Mouse (Mus musculus) embryonic stem cell, embryonic (primary cell): Measurements from ENCODE around the gene Exosc5.

Source experiments
- CTCF ChIA-PET, 4 experiments: fragments of 300-600 bp in 2 of 4; fragments of 350-600 bp in 2 of 4; sonication (Branson Sonifier 250); formaldehyde crosslinking; loops; one replicate each; lab custom pipeline; 2022; ENCODE audit warnings: inconsistent platforms in 2 of 4; lab: Charles Lee
- POLR2A ChIA-PET, 4 experiments: fragments of 300-600 bp in 2 of 4; fragments of 350-600 bp in 2 of 4; sonication (Branson Sonifier 250); formaldehyde crosslinking; loops; one replicate each; lab custom pipeline; 2022; ENCODE audit warnings: antibody characterized with exemption in 4 of 4, inconsistent platforms in 1 of 4; lab: Charles Lee

The Exosc5 gene

DNA sequence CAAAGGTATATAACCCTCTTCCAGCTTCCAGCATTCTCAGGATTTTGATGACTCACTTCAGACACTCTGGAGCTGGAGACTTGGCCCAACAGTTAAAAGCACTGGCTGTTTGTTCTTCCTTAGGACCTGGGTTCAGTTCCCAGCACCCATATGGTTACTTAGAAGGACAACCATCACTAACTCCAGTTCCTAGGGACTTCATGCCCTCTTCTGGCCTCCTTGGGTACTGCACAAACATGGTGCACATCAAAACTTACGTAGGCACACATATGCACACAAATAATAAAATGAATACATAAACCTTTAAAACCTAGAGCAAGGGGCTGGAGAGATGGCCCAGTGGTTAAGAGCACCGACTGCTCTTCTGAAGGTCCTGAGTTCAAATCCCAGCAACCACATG, 43.4 kb downstream of the Exosc5 start:
- ChIA-PET CTCF (interaction anchor here in 1 of 4 experiments (0.6 kb wide), 1 partner anchor 293 kb away, joined by 3 read pairs; no protein-coding TSS in a partner anchor), POLR2A (interaction anchor here in 1 of 4 experiments (0.7 kb wide), 1 partner anchor 30 kb away, joined by 3 read pairs; no protein-coding TSS in a partner anchor)

GRCm38 (mm10) chr7:25703793-25704494, 45.0 kb downstream of the Exosc5 start:
- ChIA-PET POLR2A (interaction anchor here in 2 of 4 experiments (0.8 to 1.6 kb wide), 7 partner anchors 9 to 51 kb away, joined by 3 to 6 read pairs (median 4); partner anchors contain the start of genes B9d2 (in 1 of the 2), Ccdc97 (in 1 of the 2), Hnrnpul1 (in 1 of the 2) and Tmem91 (in 1 of the 2)), CTCF (interaction anchor here in 3 of 4 experiments (0.6 to 2.6 kb wide), 12 partner anchors 13 to 295 kb away, joined by 3 to 15 read pairs (median 3); partner anchors contain the start of genes B9d2 (in 1 of the 3), Hnrnpul1 (in 1 of the 3) and Tmem91 (in 1 of the 3))

DNA sequence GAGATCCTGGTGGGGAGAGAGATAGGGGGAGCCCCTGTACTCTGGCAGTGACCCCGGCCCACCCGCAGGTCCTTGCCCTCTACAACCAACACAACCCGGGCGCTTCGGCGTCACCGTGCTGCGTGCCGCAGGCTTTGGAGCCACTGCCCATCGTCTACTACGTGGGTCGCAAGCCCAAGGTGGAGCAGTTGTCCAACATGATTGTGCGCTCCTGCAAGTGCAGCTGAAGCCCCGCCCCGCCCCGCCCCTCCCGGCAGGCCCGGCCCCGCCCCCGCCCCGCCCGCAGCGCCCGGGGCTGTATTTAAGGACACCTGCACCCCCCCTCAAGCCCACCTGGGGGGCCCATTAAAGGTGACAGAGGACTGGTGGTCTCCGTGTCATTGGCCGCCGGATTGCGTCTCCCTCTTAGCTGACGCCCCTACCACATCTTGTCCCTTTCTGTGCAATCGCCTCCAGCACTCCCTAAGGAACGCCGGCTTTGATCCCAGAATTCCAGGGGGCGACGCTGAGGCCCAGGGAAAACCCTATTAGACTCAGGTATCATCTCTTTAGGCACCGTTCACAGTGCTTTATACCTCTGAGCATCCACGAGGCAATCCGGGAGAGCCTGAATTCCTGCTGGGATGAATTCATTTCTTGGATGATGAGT, 45.9 kb downstream of the Exosc5 start:
- CTCF ChIA-PET: interaction anchor here in 3 of 4 experiments (0.6 to 2.6 kb wide), 8 partner anchors 14 to 296 kb away, joined by 3 to 15 read pairs (median 4); partner anchors contain the start of gene Hnrnpul1 (in 1 of the 3)
- POLR2A ChIA-PET: interaction anchor here in 2 of 4 experiments (1.0 to 1.9 kb wide), 8 partner anchors 8 to 57 kb away, joined by 3 to 6 read pairs (median 4); partner anchors contain the start of genes B9d2 (in 1 of the 2), Hnrnpul1 (in 1 of the 2) and Tmem91 (in 1 of the 2)

- POLR2A ChIA-PET: interaction anchor here in 1 of 4 experiments (0.9 to 1.9 kb wide), 7 partner anchors 9 to 58 kb away, joined by 3 to 6 read pairs (median 4); no protein-coding TSS in a partner anchor
- CTCF ChIA-PET: interaction anchor here in 1 of 4 experiments (1.5 kb wide), 1 partner anchor 51 kb away, joined by 3 read pairs; no protein-coding TSS in a partner anchor
Observed at GRCm38 (mm10) chr7:25705801-25706251, 46.9 kb downstream of the Exosc5 start.

DNA sequence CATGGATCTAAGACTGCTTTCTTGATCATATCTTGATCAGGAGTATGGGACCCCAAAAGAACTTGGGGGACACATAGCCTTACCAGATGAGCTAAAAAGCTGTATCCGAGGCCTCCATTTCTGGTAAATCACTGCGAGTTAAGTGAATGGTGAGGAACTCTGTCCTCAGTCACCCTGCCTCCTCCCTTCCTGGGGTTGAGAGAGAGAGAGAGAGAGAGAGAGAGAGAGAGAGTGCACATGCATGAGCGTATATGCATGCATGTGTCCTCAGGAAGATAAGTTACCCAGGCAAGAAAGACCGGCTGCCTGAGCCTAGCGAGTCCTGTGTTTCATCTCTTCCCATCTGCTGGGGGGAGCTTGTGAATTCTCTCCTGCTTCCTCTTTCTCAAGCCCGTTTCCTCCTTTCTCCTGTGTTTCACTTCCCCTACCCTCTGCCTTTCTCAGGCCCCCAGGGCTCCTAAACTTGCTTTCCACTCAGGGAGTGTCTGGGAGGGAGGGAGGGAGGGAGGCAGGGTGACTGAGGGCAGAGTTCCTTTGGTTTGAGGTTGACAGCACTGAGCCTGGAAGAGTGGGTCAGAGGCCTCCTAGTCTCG, 47.7 kb downstream of the Exosc5 start:
- POLR2A ChIA-PET: interaction anchor here in 3 of 4 experiments (0.7 to 1.9 kb wide), 10 partner anchors 9 to 79 kb away, joined by 3 to 6 read pairs (median 4); no protein-coding TSS in a partner anchor
- CTCF ChIA-PET: interaction anchor here in 1 of 4 experiments (1.0 kb wide), 1 partner anchor 297 kb away, joined by 3 read pairs; no protein-coding TSS in a partner anchor

DNA sequence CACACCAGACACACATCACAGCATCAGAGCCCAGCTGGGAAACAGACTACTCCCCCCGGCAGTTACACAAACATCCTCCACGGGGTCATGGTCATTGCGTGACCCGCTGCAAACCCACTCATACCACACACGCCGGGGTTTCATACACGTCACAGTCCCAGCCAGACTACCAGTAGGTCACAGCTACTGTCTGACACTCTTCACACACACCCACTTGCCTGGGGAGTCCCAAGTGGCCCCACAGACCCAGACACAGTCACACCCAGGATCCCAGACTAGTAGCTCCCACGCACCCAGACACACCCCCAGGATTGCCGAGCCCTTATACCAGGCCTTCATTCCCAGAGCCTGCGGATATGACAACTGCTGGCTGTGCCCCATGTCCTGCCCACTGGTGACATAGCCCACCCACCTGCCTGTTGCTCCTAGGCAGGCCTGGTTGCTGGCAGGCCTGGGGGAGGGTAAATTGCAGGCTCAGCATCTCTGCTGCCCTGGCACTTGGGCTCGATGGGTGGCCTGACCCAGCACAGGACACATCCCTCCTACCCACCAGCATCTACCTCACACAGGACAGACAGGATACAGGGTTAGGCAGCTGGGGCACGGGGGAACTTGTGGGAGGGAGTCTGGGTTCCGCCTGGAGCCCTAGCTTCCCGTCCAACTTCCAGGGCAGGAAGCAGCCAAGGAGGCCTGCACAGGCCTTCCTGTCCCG, 48.8 kb downstream of the Exosc5 start:
- POLR2A ChIA-PET: interaction anchor here in 3 of 4 experiments (0.6 to 2.3 kb wide), 25 partner anchors 8 to 1906 kb away, joined by 3 to 12 read pairs (median 3); partner anchors contain the start of genes B9d2 (in 2 of the 3), BC024978 (in 1 of the 3), Ccdc97 (in 1 of the 3) and Hnrnpul1 (in 1 of the 3)
- CTCF ChIA-PET: interaction anchor here in 2 of 4 experiments (0.6 to 1.7 kb wide), 4 partner anchors 8 to 47 kb away, joined by 3 to 9 read pairs (median 4); partner anchors contain the start of genes B9d2 (in 1 of the 2) and Hnrnpul1 (in 1 of the 2)

GRCm38 (mm10) chr7:25709961-25710360, 51.0 kb downstream of the Exosc5 start:
- CTCF ChIA-PET: no interaction called here
- POLR2A ChIA-PET: interaction anchor here in 2 of 4 experiments (1.3 to 2.3 kb wide), 4 partner anchors 17 to 44 kb away, joined by 3 to 8 read pairs (median 4); no protein-coding TSS in a partner anchor

DNA sequence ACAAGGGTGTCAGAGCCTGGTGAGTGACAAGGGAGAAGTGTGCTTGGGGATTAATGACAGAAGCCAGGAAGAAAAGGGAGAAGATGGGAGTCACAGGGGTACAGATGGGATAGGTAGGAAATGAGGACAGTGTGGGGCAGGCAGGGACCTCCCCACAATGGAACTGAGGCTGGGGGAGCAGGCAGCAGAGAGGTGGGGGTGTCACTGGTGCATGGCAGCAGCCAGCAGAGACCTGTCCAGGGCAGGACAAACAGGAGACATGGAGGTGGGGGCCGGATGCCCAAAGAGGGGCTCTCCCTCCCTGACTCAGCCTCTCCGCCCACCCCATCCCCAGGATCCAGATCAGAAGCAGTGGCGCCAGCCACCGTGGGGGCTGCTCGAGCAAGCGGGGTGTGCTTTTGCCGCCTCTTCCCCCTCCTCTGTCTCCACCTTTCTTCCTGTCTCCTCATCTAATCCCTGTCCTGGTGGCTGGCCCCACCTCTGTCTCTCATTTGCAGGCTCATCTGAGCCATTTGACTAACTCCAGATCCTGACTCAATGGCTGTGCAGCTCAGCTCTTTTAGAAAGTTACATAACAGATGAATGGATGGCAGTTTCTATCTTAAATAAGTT, 51.7 kb downstream of the Exosc5 start:
- POLR2A ChIA-PET: interaction anchor here in 1 of 4 experiments (1.3 to 1.5 kb wide), 2 partner anchors 16 to 27 kb away, joined by 3 to 4 read pairs; no protein-coding TSS in a partner anchor
- CTCF ChIA-PET: no interaction called here

DNA sequence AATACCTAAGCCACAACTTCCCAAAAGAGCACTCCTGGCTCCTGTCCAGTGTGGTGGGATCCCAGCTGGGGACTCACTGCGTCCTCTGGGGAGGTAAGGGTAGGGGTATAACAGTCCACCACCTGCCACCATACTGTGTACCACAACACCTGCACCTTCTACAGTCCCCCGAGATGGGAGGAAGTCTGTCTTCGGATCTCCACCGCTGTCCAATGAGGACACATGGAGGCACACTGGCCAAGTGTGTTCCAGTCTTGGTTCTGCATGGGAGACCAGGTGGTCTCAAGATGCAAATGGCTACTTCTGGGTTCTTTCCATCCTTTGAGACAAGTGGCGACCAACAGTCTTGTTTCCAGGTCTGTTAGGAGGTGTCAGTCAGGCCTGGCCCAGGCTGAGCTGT, 52.2 kb downstream of the Exosc5 start:
- CTCF ChIA-PET: no interaction called here
- POLR2A ChIA-PET: interaction anchor here in 1 of 4 experiments (1.3 to 2.7 kb wide), 3 partner anchors 14 to 27 kb away, joined by 3 to 18 read pairs (median 4); no protein-coding TSS in a partner anchor

DNA sequence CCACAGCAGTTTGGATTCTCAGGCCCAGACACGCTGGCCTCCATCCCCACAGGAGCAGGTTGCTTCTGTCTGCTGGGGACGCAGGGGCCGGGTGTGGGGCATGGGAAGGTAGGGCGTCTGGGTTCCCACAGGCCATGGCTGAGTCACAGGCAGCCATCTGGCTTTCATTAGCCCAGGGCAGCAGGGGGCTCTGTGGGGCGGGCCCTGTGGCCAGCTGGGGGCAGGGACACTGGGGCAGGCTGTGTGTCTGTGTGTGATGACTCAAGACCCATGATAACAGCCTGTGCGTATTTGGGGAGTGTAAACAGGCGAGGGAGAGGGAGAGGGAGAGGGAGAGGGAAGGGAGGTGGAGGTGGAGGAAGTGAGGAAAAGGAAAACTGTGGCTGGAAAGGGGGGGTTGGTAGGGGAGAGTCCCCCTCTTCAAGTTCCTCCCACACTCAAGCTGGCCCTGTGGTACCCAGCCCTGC, 52.8 kb downstream of the Exosc5 start:
- ChIA-PET POLR2A (interaction anchor here in 2 of 4 experiments (0.6 to 2.7 kb wide), 5 partner anchors 8 to 20 kb away, joined by 4 to 18 read pairs (median 4); no protein-coding TSS in a partner anchor), CTCF (interaction anchor here in 1 of 4 experiments (0.6 kb wide), 1 partner anchor 10 kb away, joined by 4 read pairs; no protein-coding TSS in a partner anchor)

DNA sequence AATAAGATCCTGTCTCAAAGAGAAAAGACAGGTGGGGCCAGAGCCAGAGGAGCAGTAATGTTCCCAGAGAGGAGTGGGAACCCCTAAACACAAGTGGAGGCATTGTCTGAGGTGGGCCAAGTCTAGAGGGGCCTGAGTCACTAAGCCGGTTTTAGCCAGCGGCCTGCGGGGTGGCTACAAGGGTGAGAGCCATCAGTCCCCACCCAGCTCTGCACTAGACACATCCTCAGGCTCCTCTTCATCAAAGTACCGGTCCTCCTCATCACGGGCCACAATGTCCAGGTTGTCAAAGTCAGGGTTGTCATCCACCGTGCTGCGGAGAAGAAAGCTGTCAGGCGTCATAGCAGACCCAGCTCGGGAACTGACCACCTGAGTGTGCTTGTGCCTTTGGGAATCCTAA, 53.8 kb downstream of the Exosc5 start:
- POLR2A ChIA-PET: interaction anchor here in 2 of 4 experiments (0.5 to 2.7 kb wide), 6 partner anchors 9 to 43 kb away, joined by 3 to 18 read pairs (median 4); partner anchors contain the start of gene Tmem91 (in 1 of the 2)
- CTCF ChIA-PET: no interaction called here

GRCm38 (mm10) chr7:25714581-25714980, 55.6 kb downstream of the Exosc5 start:
- ChIA-PET CTCF (interaction anchor here in 1 of 4 experiments (0.5 kb wide), 1 partner anchor 290 kb away, joined by 5 read pairs; no protein-coding TSS in a partner anchor), POLR2A (interaction anchor here in 1 of 4 experiments (1.3 kb wide), 1 partner anchor 9 kb away, joined by 5 read pairs; no protein-coding TSS in a partner anchor)

DNA sequence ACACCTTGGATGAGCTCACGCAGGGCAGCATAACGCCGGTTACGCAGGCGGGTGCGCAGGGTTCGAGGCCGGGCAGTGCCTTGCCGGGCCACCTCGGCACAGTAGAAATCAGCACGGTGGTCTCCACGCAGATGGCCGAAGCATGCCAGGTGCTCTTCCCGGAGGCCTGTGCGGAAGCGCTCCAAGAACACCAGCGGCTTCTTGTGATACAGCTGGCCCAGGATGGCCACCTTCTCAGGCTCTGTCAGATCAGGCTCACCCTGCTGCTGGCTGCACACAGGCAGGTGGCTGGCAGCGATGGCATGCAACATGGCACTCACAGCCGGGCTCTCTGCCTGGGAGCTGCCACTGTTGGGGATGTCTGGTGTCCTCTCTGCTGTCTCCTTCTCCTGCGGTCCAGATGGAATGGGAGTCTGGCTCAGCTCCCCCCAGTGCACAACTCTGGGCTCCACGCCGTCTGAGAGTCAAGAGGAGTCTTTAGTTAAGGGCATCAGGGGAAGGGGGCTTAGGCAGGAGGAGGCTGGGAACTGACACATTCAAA, 56.8 kb downstream of the Exosc5 start:
- CTCF ChIA-PET: interaction anchor here in 1 of 4 experiments (1.4 kb wide), 1 partner anchor 28 kb away, joined by 4 read pairs; no protein-coding TSS in a partner anchor
- POLR2A ChIA-PET: interaction anchor here in 3 of 4 experiments (0.6 to 1.3 kb wide), 9 partner anchors 8 to 66 kb away, joined by 3 to 5 read pairs (median 3); partner anchors contain the start of gene B9d2 (in 2 of the 3)

- ChIA-PET POLR2A (interaction anchor here in 1 of 4 experiments (0.5 to 1.4 kb wide), 2 partner anchors 31 to 77 kb away, joined by 3 read pairs; no protein-coding TSS in a partner anchor), CTCF (no interaction called here)
Observed at GRCm38 (mm10) chr7:25717478-25717877, 58.5 kb downstream of the Exosc5 start.

- ChIA-PET CTCF (interaction anchor here in 1 of 4 experiments (0.8 to 0.9 kb wide), 2 partner anchors 60 to 94 kb away, joined by 3 to 4 read pairs; no protein-coding TSS in a partner anchor), POLR2A (interaction anchor here in 2 of 4 experiments (0.7 to 2.9 kb wide), 8 partner anchors 11 to 541 kb away, joined by 3 to 12 read pairs (median 4); partner anchors contain the start of gene Hnrnpul1 (in 1 of the 2))
Observed at GRCm38 (mm10) chr7:25718788-25719417, 59.9 kb downstream of the Exosc5 start, which contains the start of gene Ccdc97. TSS of gene Ccdc97 (minus strand) at chr7:25719088.
